Mouse (Mus musculus): ENCODE results near the gene Grin3b.

DNA sequence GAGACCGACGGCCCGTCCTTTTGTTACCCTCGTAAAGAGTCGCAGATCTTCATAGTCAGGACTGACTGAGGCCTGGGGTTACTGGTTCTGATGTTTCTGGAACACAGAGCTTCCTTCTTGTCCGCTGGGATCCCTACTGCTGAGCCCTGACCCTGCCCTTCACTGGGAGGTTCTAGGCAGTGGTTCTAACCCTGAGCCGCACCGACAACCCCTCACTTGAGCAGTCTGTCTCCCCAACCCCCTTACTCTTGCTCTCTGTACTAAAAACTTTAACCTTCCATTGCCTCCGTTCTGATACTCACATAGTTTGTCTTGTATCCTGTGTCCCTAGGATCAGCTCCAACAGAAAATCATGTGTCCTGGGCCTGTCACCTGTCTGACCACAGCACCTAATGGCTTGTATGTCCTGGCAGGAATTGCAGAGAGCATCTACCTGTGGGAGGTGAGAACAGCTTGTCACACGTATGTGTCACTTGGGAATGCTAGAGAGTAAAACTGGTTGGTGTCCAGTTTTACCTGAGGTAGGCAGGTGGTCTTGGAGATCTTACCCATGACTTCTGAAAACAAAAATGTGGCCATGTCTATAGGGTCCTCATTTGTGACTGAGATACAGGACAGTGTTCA, 9.7 kb upstream of the Grin3b start:
- TF ChIP-seq EP300 (IDR thresholded peaks at IDR 0.05; ENCODE audit: low read depth) (no peak), CTCF (IDR thresholded peaks at IDR 0.05; ENCODE audit: low read depth) (no peak)
